Mouse (Mus musculus): ENCODE measurements around the gene Crls1. TPM values are rescaled to one million over a fixed set of nuclear protein-coding genes. Genes with fewer than 3 reads are reported as not detected.

Gene Crls1
- polyA plus RNA-seq, 1 experiment from 2014 or later, result 34.1 TPM

DNA sequence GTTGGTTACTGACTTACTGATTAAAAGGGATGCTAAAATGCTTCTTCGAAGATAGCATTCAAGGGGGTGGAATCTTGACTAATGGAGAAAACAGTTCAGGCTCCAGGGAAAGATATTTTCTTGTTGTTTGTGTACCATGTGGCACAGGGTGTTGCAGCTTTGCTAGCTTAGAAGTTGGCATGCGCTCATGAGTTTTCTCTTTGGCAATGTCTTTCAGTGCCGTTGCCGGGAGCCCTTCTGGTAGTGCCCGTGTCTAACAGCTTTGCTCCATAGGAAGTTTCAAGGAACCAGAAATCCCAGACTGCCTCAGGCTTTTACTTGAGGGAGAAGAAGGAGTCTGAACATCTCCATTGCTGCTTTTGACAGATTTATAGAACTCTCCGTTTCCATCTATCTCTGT lies 2.7 kb downstream of the Crls1 start:
- H3K9me3 ChIP-seq (replicated peaks; ENCODE audit: low read length), result no peaks in the 10 kb centered on the region
- ATAC-seq (replicated peaks; ENCODE audit: low FRiP score, low read depth) (no peak), DNase-seq (ENCODE audit: low spot score) (no peak)
- no peak for TF ChIP-seq CTCF (IDR thresholded peaks at IDR 0.05; ENCODE audit: low read depth)
- 0 out of 2 replicates have a peak, but pooled peaks cover 3% of the 10 kb centered on the region for H3K36me3 ChIP-seq (ENCODE audit: insufficient read depth, low read length)
- no peak overlapping the region for H3K4me3 ChIP-seq (replicated peaks; ENCODE audit: low read depth, low read length)
- H3K27ac ChIP-seq, result no peak overlapping the region
- H3K4me2 ChIP-seq (ENCODE audit: low read length), result no peak overlapping the region
- H3K9ac ChIP-seq (ENCODE audit: low read depth, low read length), result no peak overlapping the region
- no peaks in the 10 kb centered on the region for H3K27me3 ChIP-seq (ENCODE audit: insufficient read depth, low read length)
- 88% methylated on average over 6 of the region's 6 CpGs for WGBS
- peaks cover 9% of the 10 kb centered on the region for H3K4me1 ChIP-seq (replicated peaks; ENCODE audit: insufficient read depth, low read length)

DNA sequence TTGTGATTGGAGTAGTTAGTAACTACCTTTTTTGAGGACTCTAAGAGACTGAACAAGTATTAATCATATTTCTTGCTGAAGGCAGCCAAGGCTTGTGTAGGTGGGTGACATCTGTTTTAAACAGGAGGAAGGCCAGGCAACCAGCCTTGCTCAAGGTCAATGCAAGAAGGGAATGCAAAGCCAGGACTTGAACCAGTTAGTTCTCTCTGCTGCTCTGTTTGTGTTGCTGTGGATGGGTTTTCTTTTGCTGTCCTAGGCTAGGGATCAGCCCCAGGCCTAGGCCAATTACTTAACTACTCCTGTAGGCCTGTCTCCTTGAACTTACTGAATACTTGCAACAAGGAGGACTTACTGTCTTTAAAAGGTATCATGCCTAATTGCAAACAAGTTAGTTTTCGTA lies 6.6 kb downstream of the Crls1 start:
- Histone ChIP-seq H3K4me2 (ENCODE audit: low read length) (no peak overlapping the region), H3K9me3 (replicated peaks; ENCODE audit: low read length) (no peaks in the 10 kb centered on the region), H3K4me3 (replicated peaks; ENCODE audit: low read depth, low read length) (no peak overlapping the region), H3K36me3 (ENCODE audit: insufficient read depth, low read length) (0 out of 2 replicates have a peak, but pooled peaks cover 5% of the 10 kb centered on the region), H3K27me3 (ENCODE audit: insufficient read depth, low read length) (no peaks in the 10 kb centered on the region), H3K27ac (no peak overlapping the region), H3K9ac (ENCODE audit: low read depth, low read length) (no peak overlapping the region), H3K4me1 (replicated peaks; ENCODE audit: insufficient read depth, low read length) (peaks cover 2% of the 10 kb centered on the region; the same call in 1 of the 2 replicates)
- WGBS, result 96% methylated on average over 1 of the region's 1 CpGs
- no peak for DNase-seq (ENCODE audit: low spot score)
- ATAC-seq (replicated peaks; ENCODE audit: low FRiP score, low read depth), result no peak
- TF ChIP-seq CTCF (IDR thresholded peaks at IDR 0.05; ENCODE audit: low read depth), result no peak

DNA sequence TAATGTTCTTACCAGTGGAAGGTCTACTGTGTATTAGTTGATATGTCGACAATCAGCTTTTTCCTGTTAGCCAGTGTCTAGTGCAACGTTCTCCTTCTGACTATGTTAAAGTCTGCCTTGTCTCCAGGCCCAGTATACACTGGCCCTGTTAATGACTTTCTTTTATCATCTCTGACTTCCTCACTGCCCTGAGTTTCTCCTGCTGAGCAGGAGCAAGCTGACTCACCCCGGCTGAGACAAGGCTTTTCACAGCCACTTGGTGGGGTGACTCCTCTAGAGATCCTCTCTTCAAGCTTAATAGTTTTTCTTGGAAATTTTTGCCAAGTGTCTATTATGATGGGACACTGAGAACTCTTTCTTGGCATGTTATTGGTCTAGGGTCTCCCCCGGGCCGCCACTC lies 9.9 kb downstream of the Crls1 start:
- DNase-seq (ENCODE audit: low spot score) (no peak), ATAC-seq (replicated peaks; ENCODE audit: low FRiP score, low read depth) (no peak)
- Histone ChIP-seq H3K9ac (ENCODE audit: low read depth, low read length) (no peak overlapping the region), H3K4me2 (ENCODE audit: low read length) (no peak overlapping the region), H3K4me3 (replicated peaks; ENCODE audit: low read depth, low read length) (no peak overlapping the region), H3K27me3 (ENCODE audit: insufficient read depth, low read length) (no peaks in the 10 kb centered on the region), H3K4me1 (replicated peaks; ENCODE audit: insufficient read depth, low read length) (no peaks in the 10 kb centered on the region), H3K27ac (no peak overlapping the region), H3K9me3 (replicated peaks; ENCODE audit: low read length) (no peaks in the 10 kb centered on the region), H3K36me3 (ENCODE audit: insufficient read depth, low read length) (0 out of 2 replicates have a peak, but pooled peaks cover 2% of the 10 kb centered on the region)
- TF ChIP-seq CTCF (IDR thresholded peaks at IDR 0.05; ENCODE audit: low read depth), result no peak
- 85% methylated on average over 5 of the region's 5 CpGs for WGBS

DNA sequence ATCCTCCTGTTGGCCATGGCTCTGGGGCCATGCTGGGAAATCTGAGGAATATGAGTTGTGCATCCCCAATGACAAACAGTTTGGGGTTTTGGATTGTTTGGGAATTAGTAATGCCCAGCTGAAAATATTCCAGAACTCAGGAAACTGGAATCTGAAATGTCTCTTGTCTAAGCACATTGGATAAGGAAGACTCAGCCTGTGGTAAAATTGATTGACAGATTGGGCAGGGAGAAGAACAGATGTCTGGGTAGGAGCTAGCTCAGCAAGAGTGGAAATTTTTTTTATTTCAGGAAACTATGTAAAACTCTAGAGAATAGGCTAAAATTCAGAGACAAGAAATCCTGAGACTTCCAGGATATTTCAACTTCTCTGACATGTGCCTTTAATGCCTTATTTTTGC lies 14.0 kb downstream of the Crls1 start:
- ATAC-seq (replicated peaks; ENCODE audit: low FRiP score, low read depth) (no peak), DNase-seq (ENCODE audit: low spot score) (no peak)
- no peak overlapping the region for H3K27ac ChIP-seq
- no peak overlapping the region for H3K4me2 ChIP-seq (ENCODE audit: low read length)
- H3K9ac ChIP-seq (ENCODE audit: low read depth, low read length), result no peak overlapping the region
- no peak overlapping the region for H3K4me3 ChIP-seq (replicated peaks; ENCODE audit: low read depth, low read length)
- no peaks in the 10 kb centered on the region for H3K9me3 ChIP-seq (replicated peaks; ENCODE audit: low read length)
- H3K4me1 ChIP-seq (replicated peaks; ENCODE audit: insufficient read depth, low read length), result no peaks in the 10 kb centered on the region
- TF ChIP-seq CTCF (IDR thresholded peaks at IDR 0.05; ENCODE audit: low read depth), result no peak
- H3K36me3 ChIP-seq (ENCODE audit: insufficient read depth, low read length), result peaks cover 4% of the 10 kb centered on the region; the same call in 1 of the 2 replicates
- H3K27me3 ChIP-seq (ENCODE audit: insufficient read depth, low read length), result no peaks in the 10 kb centered on the region

DNA sequence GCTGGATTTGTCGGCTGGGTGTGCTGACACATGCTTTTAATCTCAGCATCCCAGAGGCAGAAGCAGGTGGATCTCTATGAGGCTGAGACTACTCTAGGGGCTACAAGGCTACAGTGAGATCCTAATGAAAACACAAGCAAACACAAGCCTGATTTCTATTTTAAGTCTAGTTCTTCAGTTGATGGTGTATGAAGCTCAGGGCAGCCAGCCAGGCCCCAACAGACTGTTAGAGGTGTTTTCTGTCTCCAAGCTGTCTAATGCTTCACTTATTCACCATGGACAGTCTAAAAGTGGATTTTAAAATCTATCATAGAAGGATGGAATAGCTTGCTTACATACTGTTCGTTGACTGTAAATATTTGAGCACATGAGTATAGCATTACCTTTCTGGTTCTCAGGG lies 15.0 kb downstream of the Crls1 start:
- no peak overlapping the region for H3K27ac ChIP-seq
- H3K4me3 ChIP-seq (replicated peaks; ENCODE audit: low read depth, low read length), result no peak overlapping the region
- no peak for DNase-seq (ENCODE audit: low spot score)
- no peak for TF ChIP-seq CTCF (IDR thresholded peaks at IDR 0.05; ENCODE audit: low read depth)
- WGBS, result 92% methylated on average over 2 of the region's 2 CpGs
- H3K9ac ChIP-seq (ENCODE audit: low read depth, low read length), result no peak overlapping the region
- ATAC-seq (replicated peaks; ENCODE audit: low FRiP score, low read depth), result no peak
- H3K36me3 ChIP-seq (ENCODE audit: insufficient read depth, low read length), result peaks cover 4% of the 10 kb centered on the region; the same call in 1 of the 2 replicates
- no peaks in the 10 kb centered on the region for H3K9me3 ChIP-seq (replicated peaks; ENCODE audit: low read length)
- H3K4me1 ChIP-seq (replicated peaks; ENCODE audit: insufficient read depth, low read length), result no peaks in the 10 kb centered on the region
- H3K27me3 ChIP-seq (ENCODE audit: insufficient read depth, low read length), result no peaks in the 10 kb centered on the region
- no peak overlapping the region for H3K4me2 ChIP-seq (ENCODE audit: low read length)

DNA sequence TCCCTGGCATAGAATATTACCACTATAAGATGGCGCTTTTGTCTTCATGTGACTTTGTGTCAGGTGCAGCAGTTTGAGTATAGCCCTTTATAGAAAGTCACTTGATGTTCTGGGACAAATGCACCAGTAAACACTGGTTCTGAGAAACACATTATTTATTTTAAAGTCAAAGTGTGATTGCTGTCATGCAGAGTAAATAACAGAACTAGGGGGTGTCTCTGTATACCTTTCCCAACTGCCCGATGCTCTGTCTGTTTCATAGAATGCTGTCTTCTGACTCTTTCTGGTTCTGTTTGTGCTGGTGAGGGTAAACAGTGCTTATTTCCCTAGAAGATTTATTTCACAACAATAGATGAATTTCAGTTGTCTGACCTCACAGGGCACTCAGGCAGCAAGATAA lies 16.9 kb downstream of the Crls1 start:
- no peak overlapping the region for H3K9ac ChIP-seq (ENCODE audit: low read depth, low read length)
- TF ChIP-seq CTCF (IDR thresholded peaks at IDR 0.05; ENCODE audit: low read depth), result no peak
- H3K9me3 ChIP-seq (replicated peaks; ENCODE audit: low read length), result no peaks in the 10 kb centered on the region
- H3K4me1 ChIP-seq (replicated peaks; ENCODE audit: insufficient read depth, low read length), result no peaks in the 10 kb centered on the region
- no peak overlapping the region for H3K4me2 ChIP-seq (ENCODE audit: low read length)
- H3K4me3 ChIP-seq (replicated peaks; ENCODE audit: low read depth, low read length), result no peak overlapping the region
- ATAC-seq (replicated peaks; ENCODE audit: low FRiP score, low read depth) (no peak), DNase-seq (ENCODE audit: low spot score) (no peak)
- no peaks in the 10 kb centered on the region for H3K27me3 ChIP-seq (ENCODE audit: insufficient read depth, low read length)
- H3K36me3 ChIP-seq (ENCODE audit: insufficient read depth, low read length), result peaks cover 11% of the 10 kb centered on the region; the same call in 1 of the 2 replicates
- no peak overlapping the region for H3K27ac ChIP-seq
- WGBS, result 92% methylated on average over 2 of the region's 2 CpGs

DNA sequence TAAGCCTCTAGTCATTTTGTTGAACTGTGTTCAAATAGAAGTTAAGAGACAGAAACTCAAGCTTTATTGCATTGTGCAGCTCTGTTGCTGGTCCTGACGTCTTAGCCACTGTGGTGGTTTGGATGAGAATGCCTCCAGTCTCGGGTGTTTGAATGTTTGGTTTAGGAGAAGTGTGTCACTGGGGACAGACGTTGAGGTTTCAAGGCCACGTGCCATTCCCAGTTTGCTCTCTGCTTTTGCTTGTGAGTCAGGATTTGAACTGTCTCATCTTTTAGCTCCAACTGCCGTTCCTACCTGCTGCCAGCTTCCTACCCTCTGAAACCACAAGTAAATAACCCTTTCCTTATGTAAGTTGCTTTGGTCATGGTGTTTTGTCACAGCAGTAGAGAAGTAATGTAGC lies 21.1 kb downstream of the Crls1 start:
- Histone ChIP-seq H3K9ac (ENCODE audit: low read depth, low read length) (no peak overlapping the region), H3K4me2 (ENCODE audit: low read length) (no peak overlapping the region), H3K4me3 (replicated peaks; ENCODE audit: low read depth, low read length) (no peak overlapping the region), H3K27me3 (ENCODE audit: insufficient read depth, low read length) (no peaks in the 10 kb centered on the region), H3K9me3 (replicated peaks; ENCODE audit: low read length) (no peaks in the 10 kb centered on the region), H3K27ac (no peak overlapping the region), H3K4me1 (replicated peaks; ENCODE audit: insufficient read depth, low read length) (no peaks in the 10 kb centered on the region), H3K36me3 (ENCODE audit: insufficient read depth, low read length) (peaks cover 11% of the 10 kb centered on the region; the same call in 1 of the 2 replicates)
- TF ChIP-seq CTCF (IDR thresholded peaks at IDR 0.05; ENCODE audit: low read depth), result no peak
- DNase-seq (ENCODE audit: low spot score) (no peak), ATAC-seq (replicated peaks; ENCODE audit: low FRiP score, low read depth) (no peak)
- 80% methylated on average over 5 of the region's 5 CpGs for WGBS
